7 mouse cellular contexts compared by ENCODE assay signal in genomic region chr7:127776878-127777473, GRCm38 (mm10). TPM values are rescaled to one million over a fixed set of nuclear protein-coding genes. Genes with fewer than 3 reads are reported as not detected.
DNase-seq lines count a peak whose midpoint lies in the region; ATAC-seq and TF ChIP-seq lines count a peak whose summit lies in the region.

No protein-coding gene starts in this region.

- H3K36me3 ChIP-seq in embryonic facial prominence, embryonic 11.5 days (replicated peaks; ENCODE audit: control insufficient read depth, insufficient read depth, low read depth, low read length), result no peaks in the 10 kb centered on the region; the same call in none of the 2 replicates
- H3K36me3 ChIP-seq in kidney, adult 2 months (ENCODE audit: control insufficient read depth, insufficient read depth, low read length), result 0 out of 2 replicates have a peak, but pooled peaks cover under 1% of the 10 kb centered on the region
- peaks cover 37% of the 10 kb centered on the region for H3K36me3 ChIP-seq in limb, embryonic 12.5 days
- H3K36me3 ChIP-seq in midbrain, embryonic 15.5 days (replicated peaks), result peaks cover 16% of the 10 kb centered on the region; the same call in 1 of the 2 replicates
- peaks cover 7% of the 10 kb centered on the region for H3K36me3 ChIP-seq in spleen, adult 2 months (ENCODE audit: control insufficient read depth, insufficient read depth, low read length)

- H3K27ac ChIP-seq in embryonic facial prominence, embryonic 11.5 days (replicated peaks; ENCODE audit: low read depth, low read length), result peak overlapping the region; percentile 91
- peak overlapping the region; percentile 100 for H3K27ac ChIP-seq in kidney, adult 2 months (ENCODE audit: insufficient read depth, low read depth, low read length)
- peak overlapping the region; percentile 94 for H3K27ac ChIP-seq in limb, embryonic 12.5 days
- peak overlapping the region; percentile 98 for H3K27ac ChIP-seq in midbrain, embryonic 15.5 days
- peak overlapping the region; percentile 96 for H3K27ac ChIP-seq in spleen, adult 2 months (ENCODE audit: insufficient read depth, low read length)

- no peak for TF ChIP-seq POLR2A in kidney, adult 2 months (IDR thresholded peaks at IDR 0.05; ENCODE audit: low read depth, low read length)
- no peak for TF ChIP-seq POLR2A in spleen, adult 2 months (IDR thresholded peaks at IDR 0.05; ENCODE audit: low read depth, low read length)

- 0% methylated on average over 61 of the region's 70 CpGs for WGBS in embryonic facial prominence, embryonic 11.5 days
- WGBS in kidney, adult 2 months, result under 1% methylated on average over 68 of the region's 70 CpGs
- WGBS in limb, embryonic 12.5 days, result under 1% methylated on average over 48 of the region's 70 CpGs
- WGBS in midbrain, embryonic 15.5 days, result under 1% methylated on average over 68 of the region's 70 CpGs
- WGBS in spleen, adult 2 months, result under 1% methylated on average over 68 of the region's 70 CpGs

- 0 out of 2 replicates have a peak, but pooled peaks have one; percentile 6 for TF ChIP-seq CTCF in kidney, adult 2 months (conservative IDR thresholded peaks at IDR 0.05; ENCODE audit: insufficient read depth, insufficient read length, low read depth, low read length)
- no peak for TF ChIP-seq CTCF in spleen, adult 2 months (IDR thresholded peaks at IDR 0.05; ENCODE audit: extremely low read depth, insufficient read depth, insufficient read length, insufficient replicate concordance)

- peak overlapping the region; percentile 59 for H3K4me2 ChIP-seq in embryonic facial prominence, embryonic 11.5 days (ENCODE audit: low read depth, low read length)
- peak overlapping the region; percentile 86 for H3K4me2 ChIP-seq in limb, embryonic 12.5 days
- peak overlapping the region; percentile 61 for H3K4me2 ChIP-seq in midbrain, embryonic 15.5 days

- no peaks in the 10 kb centered on the region for H3K9me3 ChIP-seq in embryonic facial prominence, embryonic 11.5 days (replicated peaks; ENCODE audit: control insufficient read depth, low read length)
- no peaks in the 10 kb centered on the region for H3K9me3 ChIP-seq in limb, embryonic 12.5 days
- no peaks in the 10 kb centered on the region for H3K9me3 ChIP-seq in midbrain, embryonic 15.5 days

- H3K4me1 ChIP-seq in embryonic facial prominence, embryonic 11.5 days (ENCODE audit: control insufficient read depth, insufficient read depth, low read length), result no peaks in the 10 kb centered on the region
- H3K4me1 ChIP-seq in kidney, adult 2 months (ENCODE audit: control insufficient read depth, insufficient read depth, low read length), result peaks cover 3% of the 10 kb centered on the region; the same call in 1 of the 2 replicates
- peaks cover 23% of the 10 kb centered on the region for H3K4me1 ChIP-seq in limb, embryonic 12.5 days (replicated peaks)
- H3K4me1 ChIP-seq in midbrain, embryonic 15.5 days, result peaks cover 14% of the 10 kb centered on the region
- H3K4me1 ChIP-seq in spleen, adult 2 months (ENCODE audit: control insufficient read depth, insufficient read depth, insufficient read length), result peaks cover 5% of the 10 kb centered on the region; the same call in 1 of the 2 replicates

- no peaks in the 10 kb centered on the region for H3K27me3 ChIP-seq in embryonic facial prominence, embryonic 11.5 days (ENCODE audit: control insufficient read depth, insufficient read depth, low read length)
- H3K27me3 ChIP-seq in kidney, adult 2 months (replicated peaks; ENCODE audit: control insufficient read depth, insufficient read depth, low read length), result no peaks in the 10 kb centered on the region
- H3K27me3 ChIP-seq in limb, embryonic 12.5 days, result no peaks in the 10 kb centered on the region
- H3K27me3 ChIP-seq in midbrain, embryonic 15.5 days (replicated peaks), result no peaks in the 10 kb centered on the region
- no peaks in the 10 kb centered on the region for H3K27me3 ChIP-seq in spleen, adult 2 months (ENCODE audit: control insufficient read depth, insufficient read depth, low read length)

- peak overlapping the region; percentile 89 for H3K4me3 ChIP-seq in embryonic facial prominence, embryonic 11.5 days (ENCODE audit: low read depth, low read length)
- H3K4me3 ChIP-seq in kidney, adult 2 months (ENCODE audit: insufficient read depth, low read depth, low read length), result peak overlapping the region; percentile 90
- peak overlapping the region; percentile 90 for H3K4me3 ChIP-seq in limb, embryonic 12.5 days (replicated peaks)
- peak overlapping the region; percentile 80 for H3K4me3 ChIP-seq in midbrain, embryonic 15.5 days
- H3K4me3 ChIP-seq in spleen, adult 2 months (ENCODE audit: extremely low read depth, insufficient read depth, insufficient read length), result peak overlapping the region; percentile 95

- H3K9ac ChIP-seq in embryonic facial prominence, embryonic 11.5 days (replicated peaks; ENCODE audit: low read length), result peak overlapping the region; percentile 85
- H3K9ac ChIP-seq in limb, embryonic 12.5 days (replicated peaks), result peak overlapping the region; percentile 92
- peak overlapping the region; percentile 79 for H3K9ac ChIP-seq in midbrain, embryonic 15.5 days

- peak; percentile 99 for DNase-seq in adrenal gland, postnatal 14 days
- peak; percentile 97 for DNase-seq in embryonic facial prominence, embryonic 11.5 days (ENCODE audit: low spot score)
- peak; percentile 97 for DNase-seq in heart, adult 18-20 months
- peak; percentile 98 for DNase-seq in kidney, adult 2 months
- peak; percentile 94 to 95 for DNase-seq in spleen, adult 2 months (ENCODE audit: low read depth in 1 of 2, low spot score in 2 of 2)

- peak; percentile 82 for ATAC-seq in embryonic facial prominence, embryonic 11.5 days (replicated peaks; ENCODE audit: insufficient number of reproducible peaks, low FRiP score, low TSS enrichment, low read depth)
- ATAC-seq in limb, embryonic 12.5 days (ENCODE audit: insufficient number of reproducible peaks, insufficient read depth, low FRiP score, low TSS enrichment, low read depth), result peak; percentile 83
- ATAC-seq in midbrain, embryonic 15.5 days (replicated peaks), result peak; percentile 94

RNA-seq across cellular contexts. Expression of gene Setd1a, which starts 0.5 kb away (rescaled TPM):
- total RNA-seq in adrenal gland, postnatal 14 days (2021), result 37.7 and 46.2 TPM in 2 replicates
- 21.7 and 22.0 TPM in 2 replicates for polyA plus RNA-seq in embryonic facial prominence, embryonic 11.5 days (2014; fragmentation: Nextera tagmentation; extraction: Ambion mirVana)
- 10 to 100 TPM; 15.8 to 19.5 TPM for total RNA-seq in heart, adult 18-20 months (2021)
- 8.8 and 10.9 TPM in 2 replicates for polyA plus RNA-seq in kidney, adult 2 months (2012; rRNA removed)
- polyA plus RNA-seq in limb, embryonic 12.5 days (2016; fragmentation: Nextera tagmentation; extraction: Ambion mirVana), result 24.7 and 25.2 TPM in 2 replicates
- polyA plus RNA-seq in midbrain, embryonic 15.5 days (2015; fragmentation: Nextera tagmentation; extraction: Ambion mirVana), result 21.5 and 21.6 TPM in 2 replicates
- polyA plus RNA-seq in spleen, adult 2 months (2012; rRNA removed), result 13.9 and 14.9 TPM in 2 replicates

RNA-seq across cellular contexts. Expression of gene Orai3, which starts 7.4 kb away (rescaled TPM):
- 28.1 and 28.3 TPM in 2 replicates for total RNA-seq in adrenal gland, postnatal 14 days (2021)
- 8.6 and 8.7 TPM in 2 replicates for polyA plus RNA-seq in embryonic facial prominence, embryonic 11.5 days (2014; fragmentation: Nextera tagmentation; extraction: Ambion mirVana)
- total RNA-seq in heart, adult 18-20 months (2021), result 10 to 100 TPM; 20.5 to 26.4 TPM
- 28.2 and 34.6 TPM in 2 replicates for polyA plus RNA-seq in kidney, adult 2 months (2012; rRNA removed)
- 15.2 and 15.4 TPM in 2 replicates for polyA plus RNA-seq in limb, embryonic 12.5 days (2016; fragmentation: Nextera tagmentation; extraction: Ambion mirVana)
- polyA plus RNA-seq in midbrain, embryonic 15.5 days (2015; fragmentation: Nextera tagmentation; extraction: Ambion mirVana), result 8.1 and 9.8 TPM in 2 replicates
- 50.3 and 62.9 TPM in 2 replicates for polyA plus RNA-seq in spleen, adult 2 months (2012; rRNA removed)

RNA-seq across cellular contexts. Expression of gene Gm49388, which starts 8.4 kb away (rescaled TPM):
- total RNA-seq in adrenal gland, postnatal 14 days (2021), result 0.38 and 0.44 TPM in 2 replicates
- not detected in 2 replicates for polyA plus RNA-seq in embryonic facial prominence, embryonic 11.5 days (2014; fragmentation: Nextera tagmentation; extraction: Ambion mirVana)
- total RNA-seq in heart, adult 18-20 months (2021), result 1 to 10 TPM; 2.5 to 2.6 TPM
- polyA plus RNA-seq in kidney, adult 2 months (2012; rRNA removed), result not detected in 2 replicates
- not detected in 2 replicates for polyA plus RNA-seq in limb, embryonic 12.5 days (2016; fragmentation: Nextera tagmentation; extraction: Ambion mirVana)
- polyA plus RNA-seq in midbrain, embryonic 15.5 days (2015; fragmentation: Nextera tagmentation; extraction: Ambion mirVana), result not detected in 2 replicates
- not detected in 2 replicates for polyA plus RNA-seq in spleen, adult 2 months (2012; rRNA removed)

RNA-seq across cellular contexts. Expression of gene Hsd3b7, which starts 23.4 kb away (rescaled TPM):
- 38.0 and 69.3 TPM in 2 replicates for total RNA-seq in adrenal gland, postnatal 14 days (2021)
- polyA plus RNA-seq in embryonic facial prominence, embryonic 11.5 days (2014; fragmentation: Nextera tagmentation; extraction: Ambion mirVana), result 8.2 and 8.3 TPM in 2 replicates
- total RNA-seq in heart, adult 18-20 months (2021), result 10 to 100 TPM; 10.8 to 13.9 TPM
- 45.0 and 49.3 TPM in 2 replicates for polyA plus RNA-seq in kidney, adult 2 months (2012; rRNA removed)
- 9.5 and 9.8 TPM in 2 replicates for polyA plus RNA-seq in limb, embryonic 12.5 days (2016; fragmentation: Nextera tagmentation; extraction: Ambion mirVana)
- polyA plus RNA-seq in midbrain, embryonic 15.5 days (2015; fragmentation: Nextera tagmentation; extraction: Ambion mirVana), result 8.9 and 10.2 TPM in 2 replicates
- polyA plus RNA-seq in spleen, adult 2 months (2012; rRNA removed), result 22.7 and 23.6 TPM in 2 replicates

RNA-seq across cellular contexts. Expression of gene Fbxl19, which starts 32.6 kb away (rescaled TPM):
- total RNA-seq in adrenal gland, postnatal 14 days (2021), result 12.8 and 14.5 TPM in 2 replicates
- 9.4 and 9.5 TPM in 2 replicates for polyA plus RNA-seq in embryonic facial prominence, embryonic 11.5 days (2014; fragmentation: Nextera tagmentation; extraction: Ambion mirVana)
- 1 to 10 TPM; 3.3 to 4.0 TPM for total RNA-seq in heart, adult 18-20 months (2021)
- 14.6 and 20.8 TPM in 2 replicates for polyA plus RNA-seq in kidney, adult 2 months (2012; rRNA removed)
- 9.0 and 10.5 TPM in 2 replicates for polyA plus RNA-seq in limb, embryonic 12.5 days (2016; fragmentation: Nextera tagmentation; extraction: Ambion mirVana)
- polyA plus RNA-seq in midbrain, embryonic 15.5 days (2015; fragmentation: Nextera tagmentation; extraction: Ambion mirVana), result 10.8 and 12.1 TPM in 2 replicates
- polyA plus RNA-seq in spleen, adult 2 months (2012; rRNA removed), result 17.4 and 23.6 TPM in 2 replicates

Comparison
In these comparisons a context has a peak if more than half of its experiments do, and no peak if none do; other contexts are left out.
1. Peak in every context shown above with its lines: DNase-seq, ATAC-seq, H3K4me3 ChIP-seq and H3K27ac ChIP-seq.